In the genomic region with DNA sequence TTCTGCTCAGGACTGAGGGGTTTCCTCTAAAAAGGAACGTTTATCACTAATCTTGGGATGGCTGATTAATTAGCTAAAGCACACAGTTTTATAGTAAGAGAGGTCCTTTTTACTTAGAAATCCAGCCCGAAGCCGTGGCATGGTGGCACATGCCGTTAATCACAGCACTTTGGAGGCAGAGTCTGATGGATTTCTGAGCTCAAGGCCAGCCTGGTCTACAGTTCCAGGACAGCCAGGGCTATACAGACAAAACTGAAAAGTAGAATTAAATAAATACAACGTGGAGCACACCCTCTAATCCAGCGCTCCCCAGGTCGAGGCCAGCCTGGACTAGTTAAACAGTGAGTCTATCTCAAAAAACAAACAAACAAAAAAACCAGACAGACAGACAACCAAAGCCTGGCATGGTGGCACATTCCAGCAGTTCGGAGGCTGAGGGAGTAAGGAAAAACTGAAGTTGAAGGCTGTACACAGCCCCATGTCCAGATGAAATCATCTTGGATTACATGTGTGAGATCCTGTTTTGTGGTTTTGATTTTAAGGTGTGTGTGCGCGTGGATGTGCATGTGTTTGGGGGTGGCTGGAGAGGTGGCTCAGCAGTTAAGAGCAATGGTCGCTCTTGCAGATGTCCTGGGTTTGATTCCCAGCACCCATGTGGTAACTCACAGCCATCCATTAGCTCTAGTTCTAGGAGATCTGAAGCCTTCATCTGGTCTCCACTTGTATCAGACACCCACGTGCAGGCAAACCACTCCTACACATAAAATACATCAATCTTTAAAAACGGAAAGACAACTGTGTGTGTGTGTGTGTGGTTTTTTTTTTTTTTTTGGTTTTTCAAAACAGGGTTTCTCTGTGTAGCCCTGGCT, we compare ENCODE assay signal across 8 mouse cellular contexts. TPM values are rescaled to one million over a fixed set of nuclear protein-coding genes. Genes with fewer than 3 reads are reported as not detected.
A peak's percentile ranks its signal among the peaks of the same experiment; 100 is the strongest.
DNase-seq lines count a peak whose midpoint lies in the region; ATAC-seq and TF ChIP-seq lines count a peak whose summit lies in the region.

No protein-coding gene starts in this region.

- H3K4me1 ChIP-seq in lung, embryonic 16.5 days (replicated peaks; ENCODE audit: control insufficient read depth, insufficient read depth, low read length), result peaks cover 47% of the 10 kb centered on the region
- peaks cover 27% of the 10 kb centered on the region for H3K4me1 ChIP-seq in embryonic fibroblast, embryonic 13.5 days (ENCODE audit: control insufficient read depth, insufficient read depth, low read length)
- peaks cover 38% of the 10 kb centered on the region for H3K4me1 ChIP-seq in limb, embryonic 11.5 days (ENCODE audit: control insufficient read depth, insufficient read depth, low read length)
- H3K4me1 ChIP-seq in small intestine, adult 2 months (ENCODE audit: control insufficient read depth, insufficient read depth, insufficient read length, low read length), result peaks cover 51% of the 10 kb centered on the region

- H3K4me2 ChIP-seq in lung, embryonic 16.5 days (ENCODE audit: low read depth, low read length), result peak overlapping the region; percentile 56
- H3K4me2 ChIP-seq in limb, embryonic 11.5 days (ENCODE audit: low read depth, severe bottlenecking), result peak overlapping the region; percentile 57

- H3K27ac ChIP-seq in lung, embryonic 16.5 days (ENCODE audit: low read length), result peak overlapping the region; percentile 89
- peak overlapping the region; percentile 63 for H3K27ac ChIP-seq in embryonic fibroblast, embryonic 13.5 days (ENCODE audit: insufficient read depth, low read length)
- H3K27ac ChIP-seq in limb, embryonic 11.5 days (replicated peaks; ENCODE audit: low read depth, low read length), result peak overlapping the region; percentile 85
- peak overlapping the region; percentile 69 for H3K27ac ChIP-seq in small intestine, adult 2 months (ENCODE audit: insufficient read depth, low read depth, low read length)

- H3K9ac ChIP-seq in lung, embryonic 16.5 days (ENCODE audit: low read length), result peak overlapping the region; percentile 59
- peak overlapping the region; percentile 31 for H3K9ac ChIP-seq in limb, embryonic 11.5 days (ENCODE audit: low read length)

- H3K9me3 ChIP-seq in lung, embryonic 16.5 days (ENCODE audit: control insufficient read depth, low read length), result no peaks in the 10 kb centered on the region
- H3K9me3 ChIP-seq in limb, embryonic 11.5 days (ENCODE audit: control insufficient read depth, low read length), result no peaks in the 10 kb centered on the region

- no peak for DNase-seq in lung, postnatal 14 days
- DNase-seq in limb, embryonic 11.5 days (ENCODE audit: low spot score), result no peak
- DNase-seq in retina, embryonic 14.5 days (ENCODE audit: low spot score), result no peak
- DNase-seq in cerebellum, postnatal 36 days, result no peak
- no peak for DNase-seq in right cerebral cortex, adult 2 months (ENCODE audit: low spot score in 2 of 2)

- H3K4me3 ChIP-seq in lung, embryonic 16.5 days (ENCODE audit: low read length), result peak overlapping the region; percentile 46
- H3K4me3 ChIP-seq in embryonic fibroblast, embryonic 13.5 days (ENCODE audit: insufficient read depth, low read length), result 0 out of 2 replicates have a peak overlapping the region, but pooled peaks have one; percentile 7
- H3K4me3 ChIP-seq in limb, embryonic 11.5 days (ENCODE audit: low read depth, low read length), result peak overlapping the region; percentile 25
- H3K4me3 ChIP-seq in small intestine, adult 2 months (ENCODE audit: low read depth, low read length), result peak overlapping the region; percentile 64; the same call in 1 of the 2 replicates

- no peaks in the 10 kb centered on the region for H3K36me3 ChIP-seq in lung, embryonic 16.5 days (ENCODE audit: control insufficient read depth, insufficient read depth, low read length)
- H3K36me3 ChIP-seq in limb, embryonic 11.5 days (ENCODE audit: control insufficient read depth, insufficient read depth, low read length), result no peaks in the 10 kb centered on the region
- H3K36me3 ChIP-seq in small intestine, adult 2 months (ENCODE audit: control insufficient read depth, insufficient read depth, low read length), result no peaks in the 10 kb centered on the region

- WGBS in lung, embryonic 16.5 days, result 40% methylated on average over 13 of the region's 13 CpGs
- WGBS in limb, embryonic 11.5 days, result 51% methylated on average over 13 of the region's 13 CpGs
- WGBS in small intestine, adult 2 months, result 53% methylated on average over 13 of the region's 13 CpGs

- no peak for ATAC-seq in lung, embryonic 16.5 days (ENCODE audit: low read depth)
- ATAC-seq in limb, embryonic 11.5 days (ENCODE audit: insufficient number of reproducible peaks, low FRiP score, low TSS enrichment, low read depth), result no peak

- no peaks in the 10 kb centered on the region for H3K27me3 ChIP-seq in lung, embryonic 16.5 days (ENCODE audit: control insufficient read depth, insufficient read depth, low read depth, low read length)
- no peaks in the 10 kb centered on the region for H3K27me3 ChIP-seq in limb, embryonic 11.5 days (ENCODE audit: control insufficient read depth, insufficient read depth, low read length)
- no peaks in the 10 kb centered on the region for H3K27me3 ChIP-seq in small intestine, adult 2 months (ENCODE audit: control insufficient read depth, insufficient read depth, low read length)

- TF ChIP-seq CTCF in embryonic fibroblast, embryonic 13.5 days (IDR thresholded peaks at IDR 0.05; ENCODE audit: borderline replicate concordance, insufficient read depth, low read length), result no peak
- TF ChIP-seq CTCF in small intestine, adult 2 months (IDR thresholded peaks at IDR 0.05; ENCODE audit: extremely low read depth, insufficient read length, insufficient replicate concordance, low read depth, low read length), result no peak

- TF ChIP-seq POLR2A in embryonic fibroblast, embryonic 13.5 days (IDR thresholded peaks at IDR 0.05; ENCODE audit: low read depth, low read length), result no peak; the same call in 1 of the 2 replicates
- no peak for TF ChIP-seq POLR2A in small intestine, adult 2 months (IDR thresholded peaks at IDR 0.05; ENCODE audit: low read depth, low read length)

RNA-seq across cellular contexts. Expression of a gene that starts 0.9 kb away (rescaled TPM):
- 148 and 150 TPM in 2 replicates for polyA plus RNA-seq in lung, embryonic 16.5 days (2015; fragmentation: Nextera tagmentation; extraction: Ambion mirVana)
- polyA plus RNA-seq in embryonic fibroblast, embryonic 13.5 days (2011; ENCODE audit: insufficient read length, low read depth, missing spikeins), result 401 and 426 TPM in 2 replicates
- 20.3 and 20.4 TPM in 2 replicates for polyA plus RNA-seq in limb, embryonic 11.5 days (2014; fragmentation: Nextera tagmentation; extraction: Ambion mirVana)
- 209 and 353 TPM in 2 replicates for polyA plus RNA-seq in small intestine, adult 2 months (2012; rRNA removed)

RNA-seq across cellular contexts. Expression of a gene that starts 21.5 kb away (rescaled TPM):
- 13.1 and 13.5 TPM in 2 replicates for polyA plus RNA-seq in lung, embryonic 16.5 days (2015; fragmentation: Nextera tagmentation; extraction: Ambion mirVana)
- 25.7 and 33.6 TPM in 2 replicates for polyA plus RNA-seq in embryonic fibroblast, embryonic 13.5 days (2011; ENCODE audit: insufficient read length, low read depth, missing spikeins)
- 42.6 and 43.5 TPM in 2 replicates for polyA plus RNA-seq in limb, embryonic 11.5 days (2014; fragmentation: Nextera tagmentation; extraction: Ambion mirVana)
- 0.41 and 0.60 TPM in 2 replicates for polyA plus RNA-seq in small intestine, adult 2 months (2012; rRNA removed)

RNA-seq across cellular contexts. Expression of a gene that starts 37.4 kb away (rescaled TPM):
- 48.0 and 61.2 TPM in 2 replicates for polyA plus RNA-seq in lung, embryonic 16.5 days (2015; fragmentation: Nextera tagmentation; extraction: Ambion mirVana)
- not detected in 2 replicates for polyA plus RNA-seq in embryonic fibroblast, embryonic 13.5 days (2011; ENCODE audit: insufficient read length, low read depth, missing spikeins)
- polyA plus RNA-seq in limb, embryonic 11.5 days (2014; fragmentation: Nextera tagmentation; extraction: Ambion mirVana), result 2.4 and 3.1 TPM in 2 replicates
- 132 and 184 TPM in 2 replicates for polyA plus RNA-seq in small intestine, adult 2 months (2012; rRNA removed)

RNA-seq across cellular contexts. Expression of a gene that starts 42.2 kb away (rescaled TPM):
- 169 and 183 TPM in 2 replicates for polyA plus RNA-seq in lung, embryonic 16.5 days (2015; fragmentation: Nextera tagmentation; extraction: Ambion mirVana)
- 74.4 and 81.1 TPM in 2 replicates for polyA plus RNA-seq in embryonic fibroblast, embryonic 13.5 days (2011; ENCODE audit: insufficient read length, low read depth, missing spikeins)
- 78.9 and 89.3 TPM in 2 replicates for polyA plus RNA-seq in limb, embryonic 11.5 days (2014; fragmentation: Nextera tagmentation; extraction: Ambion mirVana)
- 99.8 and 167 TPM in 2 replicates for polyA plus RNA-seq in small intestine, adult 2 months (2012; rRNA removed)

RNA-seq across cellular contexts. Expression of a gene that starts 42.9 kb away (rescaled TPM):
- polyA plus RNA-seq in lung, embryonic 16.5 days (2015; fragmentation: Nextera tagmentation; extraction: Ambion mirVana), result 39.3 and 41.8 TPM in 2 replicates
- polyA plus RNA-seq in embryonic fibroblast, embryonic 13.5 days (2011; ENCODE audit: insufficient read length, low read depth, missing spikeins), result 38.5 and 50.4 TPM in 2 replicates
- 80.1 and 85.3 TPM in 2 replicates for polyA plus RNA-seq in limb, embryonic 11.5 days (2014; fragmentation: Nextera tagmentation; extraction: Ambion mirVana)
- 26.0 and 35.4 TPM in 2 replicates for polyA plus RNA-seq in small intestine, adult 2 months (2012; rRNA removed)

Comparison
In these comparisons a context has a peak if more than half of its experiments do, and no peak if none do; other contexts are left out.
1. H3K4me3 ChIP-seq: peak in every context shown above with its lines; median percentile 64 in small intestine, adult 2 months; 46 in lung, embryonic 16.5 days; 25 in limb, embryonic 11.5 days; 7 in embryonic fibroblast, embryonic 13.5 days.
2. RNA of a gene that starts 37.4 kb away (polyA plus RNA-seq): 132 to 184 TPM in small intestine, adult 2 months and 48.0 to 61.2 TPM in lung, embryonic 16.5 days; 2.4 to 3.1 TPM in limb, embryonic 11.5 days and not detected in embryonic fibroblast, embryonic 13.5 days; every median in the first group is over 10 times any median in the second.
3. Peak in every context shown above with its lines, with median percentiles within 50 percentile points of each other: H3K27ac ChIP-seq.